Mouse (Mus musculus) left cerebral cortex, postnatal 36 days (tissue): ENCODE data around the gene Mesp2. TPM values are rescaled to one million over a fixed set of nuclear protein-coding genes. Genes with fewer than 3 reads are reported as not detected.

Experiments used
- DNase-seq, 2 experiments: peaks; one replicate each; pipeline ENCODE4 v3.0.0; 2021 to 2022; ENCODE audit warnings: low spot score in 2 of 2, mixed read lengths in 1 of 2
- intact Hi-C: fragments of 180-260 bp; cut with DNase I; formaldehyde crosslinking; loops from one replicate; pipeline ENCODE4 v1.15.1; 2025
- total RNA-seq, 2 experiments: library from RNA; stranded (reverse); gene quantifications; 2 replicates each; pipeline ENCODE4 v1.2.3; 2021

The Mesp2 gene
- total RNA-seq, 2 experiments from 2014 or later = 1.5 to 1.7 TPM

GRCm38 (mm10) chr7:79858202-79858934 is 47.8 kb downstream of the Mesp2 start:
- intact Hi-C loops = no loop called here
- no peak for DNase-seq

- intact Hi-C loops = no loop called here
- DNase-seq = no peak
Measured at GRCm38 (mm10) chr7:79858956-79859630, 48.6 kb downstream of the Mesp2 start.

DNA sequence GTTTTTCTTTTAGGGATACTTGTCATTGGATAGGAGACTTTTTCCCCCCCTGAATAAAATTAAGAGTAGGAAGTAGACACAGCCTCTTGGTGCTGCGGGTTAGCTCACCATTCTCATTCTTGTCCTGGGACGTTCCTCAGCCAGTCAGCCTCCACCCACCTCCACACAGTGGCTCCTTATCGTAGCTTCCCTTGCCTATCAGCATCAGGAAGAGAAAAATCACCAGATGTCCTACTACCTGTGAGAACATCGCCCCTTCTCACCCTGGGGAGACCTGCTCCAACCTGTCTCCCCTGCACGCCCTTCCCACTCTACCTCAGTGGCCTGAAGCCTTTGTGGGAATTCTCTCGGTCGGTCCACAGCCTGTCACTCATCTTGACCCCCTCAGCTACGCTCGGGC is 50.3 kb downstream of the Mesp2 start, which contains the start of gene Anpep:
Anpep (minus strand) TSS at position 249 of the 400 bp plus-strand sequence.
- DNase-seq = no peak
- intact Hi-C loops = no loop called here

DNA sequence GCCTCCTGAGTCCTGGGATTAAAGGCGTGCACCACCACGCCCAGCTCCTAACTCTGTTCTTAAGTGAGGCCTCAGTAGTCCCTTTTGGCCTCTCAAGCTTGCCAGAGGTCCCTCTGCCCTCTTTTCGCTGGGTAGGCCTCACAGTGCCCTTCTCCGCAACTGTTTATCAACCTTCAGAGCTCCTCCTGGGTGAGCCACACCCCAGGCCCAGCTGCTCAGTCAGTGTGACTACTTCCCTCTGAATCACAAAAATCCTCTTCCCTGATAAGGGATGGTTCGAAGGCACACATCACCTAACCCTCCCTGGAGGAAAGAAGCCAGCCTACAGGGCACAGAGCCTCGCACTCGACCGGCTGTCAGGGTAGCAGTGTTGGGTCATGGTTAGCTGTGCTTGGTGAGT is 51.3 kb downstream of the Mesp2 start:
- no peak for DNase-seq
- intact Hi-C loops = no loop called here

Other genes with a start within 250 kb of the Mesp2 start
- gene Rhcg, start 193.1 kb upstream of the Mesp2 start, total RNA-seq = 1 to 10 TPM in 1 of 2 experiments, under 1 TPM in 1; 0.82 to 1.4 TPM
- gene Ticrr, start 150.5 kb upstream of the Mesp2 start, total RNA-seq = under 1 TPM; 0.17 to 0.20 TPM
- gene Kif7, start 95.0 kb upstream of the Mesp2 start, total RNA-seq = 1 to 10 TPM; 1.4 to 1.7 TPM
- not detected for gene Plin1, start 77.8 kb upstream of the Mesp2 start, total RNA-seq
- gene Pex11a, start 67.6 kb upstream of the Mesp2 start, total RNA-seq = 1 to 10 TPM; 8.4 to 9.7 TPM
- under 1 TPM in 1 of 2 experiments, not detected in 1; 0.23 TPM for gene Wdr93, start 67.6 kb upstream of the Mesp2 start, total RNA-seq
- not detected for gene Mesp1, start 16.9 kb upstream of the Mesp2 start, total RNA-seq
- 1 to 10 TPM; 4.9 to 6.0 TPM for gene Anpep, start 50.3 kb downstream of the Mesp2 start, total RNA-seq
- 10 to 100 TPM; 38.2 to 42.9 TPM for gene Ap3s2, start 109.9 kb downstream of the Mesp2 start, total RNA-seq
- gene Arpin, start 124.6 kb downstream of the Mesp2 start, total RNA-seq = 10 to 100 TPM; 12.8 to 14.2 TPM
- 10 to 100 TPM; 18.4 to 20.2 TPM for gene Zfp710, start 214.1 kb downstream of the Mesp2 start, total RNA-seq